Mouse (Mus musculus) neutrophil, adult 5-6 weeks (primary cell): ENCODE results near the gene Setd1a. TPM values are rescaled to one million over a fixed set of nuclear protein-coding genes. Genes with fewer than 3 reads are reported as not detected.

Source experiments
- ATAC-seq: fragments of 151-379, 151-347 bp; 2 replicates; pipeline ENCODE4 v1.8.0; 2017; ENCODE audit warnings: mild to moderate bottlenecking, moderate TSS enrichment; ENCODE audit not compliant: insufficient number of reproducible peaks, poor library complexity, low FRiP score, severe bottlenecking; ENCODE audit errors: extremely low read depth
- total RNA-seq: library from RNA; stranded (forward); fragments of 200-1000 nt; gene quantifications from 2 replicates; pipeline ENCODE4 v1.2.3, GENCODE M21; 2017

Gene Setd1a
- total RNA-seq, 1 experiment from 2014 or later, result 14.4 TPM

DNA sequence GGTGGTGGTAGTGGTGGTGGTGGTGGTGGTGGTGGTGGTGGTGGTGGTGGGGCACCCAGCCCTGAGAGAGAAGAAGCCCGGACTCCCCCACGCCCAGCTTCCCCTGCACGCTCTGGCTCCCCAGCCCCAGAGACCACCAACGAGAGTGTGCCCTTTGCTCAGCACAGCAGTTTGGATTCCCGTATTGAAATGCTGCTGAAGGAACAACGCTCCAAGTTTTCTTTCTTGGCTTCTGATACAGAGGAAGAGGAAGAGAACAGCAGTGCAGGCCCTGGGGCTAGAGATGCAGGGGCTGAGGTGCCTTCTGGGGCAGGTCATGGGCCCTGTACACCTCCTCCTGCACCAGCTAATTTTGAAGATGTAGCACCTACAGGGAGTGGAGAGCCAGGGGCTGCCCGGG is 8.8 kb downstream of the Setd1a start, which contains the start of gene Gm49388:
TSS of gene Gm49388 (plus strand) at position 301 of the 400 bp plus-strand sequence.
- no peak for ATAC-seq

DNA sequence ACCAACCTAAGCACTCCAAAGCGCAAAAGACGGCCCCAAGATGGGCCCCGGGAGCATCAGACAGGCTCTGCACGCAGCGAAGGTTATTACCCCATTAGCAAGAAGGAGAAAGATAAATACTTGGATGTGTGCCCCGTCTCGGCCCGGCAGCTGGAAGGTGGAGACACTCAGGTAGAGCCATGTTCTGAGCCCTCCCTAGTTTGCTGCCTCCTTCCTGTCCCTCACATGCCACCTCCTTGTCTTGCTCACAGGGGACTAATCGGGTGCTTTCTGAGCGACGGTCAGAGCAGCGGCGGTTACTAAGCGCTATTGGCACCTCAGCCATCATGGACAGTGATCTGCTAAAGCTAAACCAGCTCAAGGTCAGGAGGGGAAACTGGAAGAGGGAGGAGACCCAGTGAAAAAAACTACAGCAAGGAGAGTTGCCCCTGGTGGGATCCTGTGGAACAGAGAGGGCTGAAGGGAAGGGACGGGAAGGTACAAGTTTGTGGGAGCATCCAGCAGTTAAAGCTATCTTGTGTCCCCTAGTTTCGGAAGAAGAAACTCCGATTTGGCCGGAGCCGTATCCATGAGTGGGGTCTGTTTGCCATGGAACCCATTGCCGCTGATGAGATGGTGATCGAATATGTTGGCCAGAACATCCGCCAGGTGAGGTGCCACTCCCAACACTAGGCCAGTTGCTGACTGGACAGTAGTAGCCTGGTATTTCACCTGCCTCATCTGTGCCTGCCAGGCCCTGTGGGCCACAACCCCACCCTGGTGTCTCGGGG is 20.8 kb downstream of the Setd1a start:
- no peak for ATAC-seq

DNA sequence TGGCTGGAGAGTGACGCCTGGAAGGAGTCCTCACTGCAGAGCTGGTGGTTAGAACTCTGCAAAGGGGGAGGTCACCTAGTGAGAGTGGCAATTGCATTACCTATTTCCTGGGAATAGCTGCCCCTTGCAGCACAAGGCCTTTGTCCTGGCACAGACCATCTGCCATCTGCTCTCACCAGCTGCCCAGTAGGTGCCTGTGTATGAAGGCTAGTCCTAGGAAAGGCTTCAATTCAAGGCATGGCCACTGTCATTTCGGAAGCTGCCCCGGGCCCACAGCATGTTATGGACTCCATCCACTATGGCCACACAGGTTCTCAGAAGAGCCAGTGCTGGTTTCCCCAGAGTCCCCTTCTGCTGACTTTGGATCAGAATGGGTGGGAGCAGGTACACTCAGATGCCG is 22.1 kb downstream of the Setd1a start:
- ATAC-seq, result no peak

DNA sequence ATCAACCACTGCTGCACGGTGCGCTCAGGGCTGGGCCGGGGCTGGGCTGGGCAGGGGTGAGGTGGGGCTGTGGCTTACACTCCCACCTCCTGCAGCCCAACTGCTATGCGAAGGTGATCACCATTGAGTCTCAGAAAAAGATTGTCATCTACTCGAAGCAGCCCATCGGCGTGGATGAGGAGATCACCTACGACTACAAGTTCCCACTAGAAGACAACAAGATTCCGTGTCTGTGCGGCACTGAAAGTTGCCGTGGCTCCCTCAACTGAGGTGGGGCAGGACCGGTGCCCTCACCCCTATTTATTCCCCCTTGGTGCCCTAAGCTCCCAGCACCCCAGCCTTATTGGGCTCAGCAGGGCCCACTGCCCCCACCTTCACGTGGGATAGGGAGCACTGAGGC is 22.7 kb downstream of the Setd1a start:
- no peak for ATAC-seq

DNA sequence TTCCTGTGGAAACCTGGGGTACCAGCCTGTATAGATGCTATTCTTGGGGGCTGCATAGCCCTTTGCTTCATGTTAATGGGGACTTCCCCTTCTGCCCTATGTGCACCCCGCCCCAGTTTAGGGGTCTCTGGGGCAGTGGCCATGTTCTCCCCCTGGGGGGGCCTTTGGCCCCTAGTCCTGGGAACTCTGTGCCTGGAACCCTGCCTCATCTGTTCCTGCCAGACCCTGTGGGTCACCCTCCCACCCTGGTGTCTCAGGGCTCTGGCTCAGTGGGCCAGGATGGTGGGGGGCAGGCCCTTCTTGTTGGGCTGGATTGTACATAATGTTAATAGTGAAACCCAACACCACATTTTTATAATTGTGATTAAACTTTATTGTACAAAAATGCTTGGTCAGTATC is 23.3 kb downstream of the Setd1a start:
- ATAC-seq, result no peak

DNA sequence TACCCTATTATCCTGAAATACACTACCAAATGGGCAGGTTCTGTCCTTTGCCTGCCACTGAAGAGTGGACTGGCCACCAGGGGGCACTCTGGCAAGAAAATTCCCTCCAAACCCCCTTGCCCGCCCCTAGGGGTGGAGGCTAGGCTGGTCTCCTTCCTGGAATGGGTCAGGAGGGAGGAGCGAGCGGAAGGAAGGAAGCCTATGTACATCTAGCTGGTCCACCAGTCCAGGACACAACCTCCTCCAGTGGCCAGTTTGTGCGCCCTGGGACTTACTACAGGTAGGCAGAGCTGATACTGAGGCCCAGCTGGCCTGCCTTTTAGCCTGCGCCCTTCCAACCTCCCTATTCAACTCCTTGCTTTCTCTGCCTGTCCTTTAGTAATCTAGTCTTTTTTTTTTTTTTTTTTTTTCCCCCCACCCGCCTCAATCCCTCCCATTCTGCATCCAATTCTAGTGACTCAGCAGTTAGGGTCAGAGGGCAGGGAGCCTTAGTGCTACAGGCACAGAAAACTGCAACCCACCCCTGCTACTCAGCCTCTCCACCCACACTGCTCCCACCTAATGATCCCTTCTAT is 24.1 kb downstream of the Setd1a start, which contains the start of gene Hsd3b7:
TSS of gene Hsd3b7 (plus strand) at position 170 of the 575 bp plus-strand sequence.
- peak; percentile 57; the same call in 1 of the 2 replicates for ATAC-seq

DNA sequence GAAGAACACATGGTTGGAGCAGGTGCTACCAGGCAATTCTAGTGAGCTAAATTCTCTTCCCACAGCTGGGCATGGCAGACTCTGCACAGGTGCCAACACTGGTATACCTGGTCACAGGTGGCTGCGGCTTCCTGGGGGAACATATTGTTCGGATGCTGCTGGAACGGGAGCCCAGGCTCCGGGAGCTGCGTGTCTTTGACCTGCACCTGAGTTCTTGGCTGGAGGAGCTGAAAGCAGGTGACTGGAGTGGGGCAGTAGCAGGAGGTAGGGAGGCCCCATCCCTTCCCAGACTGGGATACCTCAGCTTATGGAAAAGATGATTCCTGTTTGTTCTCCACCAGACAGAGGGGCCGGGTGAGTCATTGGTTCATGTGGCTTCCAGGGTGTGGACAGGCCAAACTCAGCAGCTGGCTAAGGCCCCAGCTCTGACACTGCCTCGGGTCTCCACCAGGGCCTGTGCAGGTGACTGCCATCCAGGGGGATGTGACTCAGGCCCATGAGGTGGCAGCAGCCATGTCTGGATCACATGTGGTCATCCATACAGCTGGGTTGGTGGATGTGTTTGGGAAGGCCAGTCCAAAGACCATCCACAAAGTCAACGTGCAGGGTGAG is 24.6 kb downstream of the Setd1a start:
- no peak for ATAC-seq

DNA sequence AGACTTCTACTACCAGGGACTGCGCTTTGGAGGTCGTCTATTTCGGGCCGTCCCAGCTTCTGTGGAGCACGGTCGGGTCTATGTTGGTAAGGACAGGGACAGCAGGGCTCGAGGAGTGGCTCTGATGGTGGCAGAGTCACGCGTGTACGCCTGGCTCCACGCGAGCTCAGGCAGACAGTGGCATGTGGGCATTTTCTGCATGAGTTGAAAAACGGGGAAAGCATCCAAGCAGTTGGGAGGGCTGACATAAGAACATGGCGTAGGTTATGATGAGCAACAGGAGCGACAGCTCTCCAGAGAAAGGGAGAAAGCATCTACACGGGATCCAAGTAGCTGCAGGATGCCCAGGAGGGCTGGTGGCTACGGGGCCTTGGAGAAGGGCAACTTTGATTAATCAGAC is 25.8 kb downstream of the Setd1a start:
- no peak for ATAC-seq

DNA sequence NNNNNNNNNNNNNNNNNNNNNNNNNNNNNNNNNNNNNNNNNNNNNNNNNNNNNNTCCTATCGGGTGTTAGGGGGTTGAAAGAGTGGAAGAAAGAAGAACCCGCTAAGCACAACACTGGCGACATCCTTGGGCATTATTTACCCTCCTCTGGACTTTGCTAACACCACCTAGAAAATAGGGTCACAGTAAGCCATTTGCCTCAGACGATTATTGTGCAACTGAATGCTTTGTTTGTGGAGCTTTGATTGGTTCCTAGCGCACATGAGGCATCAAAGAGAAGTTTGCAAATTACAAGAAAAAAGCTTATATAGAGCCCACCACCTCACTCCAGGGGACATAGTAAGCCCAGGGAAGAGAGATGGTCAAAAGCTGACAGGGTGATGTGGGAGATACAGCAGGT is 32.4 kb downstream of the Setd1a start:
- ATAC-seq, result no peak

DNA sequence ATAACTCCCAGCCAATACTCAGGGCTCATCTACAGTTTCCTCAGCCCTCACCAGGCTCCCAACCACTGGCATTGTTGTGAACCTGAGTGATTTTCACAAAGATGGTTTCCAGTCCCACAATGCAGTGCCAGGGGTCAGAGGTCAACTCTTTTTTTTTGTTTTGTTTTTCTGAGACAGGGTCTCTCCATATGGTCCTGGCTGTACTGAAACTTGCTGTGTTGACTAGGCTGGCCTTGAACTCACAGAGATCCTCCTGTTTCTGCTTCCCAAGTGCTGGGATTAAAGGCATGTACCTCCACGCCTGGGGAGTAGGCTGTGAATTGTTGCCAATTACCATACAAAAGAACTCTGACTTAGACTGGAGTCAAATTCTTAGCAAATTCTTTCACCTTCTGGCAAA is 33.4 kb downstream of the Setd1a start:
- no peak for ATAC-seq

DNA sequence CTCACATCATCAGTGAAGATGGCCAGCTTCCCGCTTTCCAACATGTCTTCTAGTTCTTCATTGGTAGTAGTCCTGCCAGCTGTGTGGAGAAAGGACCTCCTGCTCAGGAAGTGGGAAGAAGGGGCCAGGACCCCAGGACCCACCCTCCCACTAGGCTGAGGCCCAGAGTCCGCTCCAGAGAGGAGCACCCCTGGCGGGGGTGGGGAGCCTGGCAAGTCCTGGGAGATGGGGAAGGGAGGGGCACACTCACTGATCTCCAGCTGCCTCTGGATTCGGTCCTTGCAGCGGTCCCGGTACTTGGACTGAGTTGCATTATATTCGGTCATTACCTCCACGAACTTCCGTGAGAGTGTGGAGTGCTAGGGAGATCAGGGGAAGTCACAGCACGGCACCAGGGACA is 34.2 kb downstream of the Setd1a start:
- ATAC-seq, result no peak

DNA sequence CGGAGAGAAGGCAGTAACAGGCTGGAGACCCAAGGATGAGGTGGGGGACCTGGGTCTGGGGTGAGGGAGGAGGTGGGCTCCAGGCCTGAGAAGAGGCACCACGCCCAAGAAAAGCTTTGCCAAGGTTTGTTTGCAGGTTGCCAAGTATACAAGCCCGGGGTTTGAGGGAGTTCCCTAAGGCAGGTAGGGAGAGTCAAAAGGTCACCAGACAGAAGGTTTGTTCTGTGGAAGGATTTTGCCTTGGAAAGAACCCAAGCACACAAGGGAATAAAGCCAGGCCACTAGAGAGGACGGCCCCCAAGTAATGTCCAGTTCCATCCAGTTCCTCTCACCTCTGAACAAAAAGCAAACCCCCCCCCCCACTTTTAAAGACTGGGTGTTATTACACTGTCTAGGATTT is 34.8 kb downstream of the Setd1a start:
- no peak for ATAC-seq

DNA sequence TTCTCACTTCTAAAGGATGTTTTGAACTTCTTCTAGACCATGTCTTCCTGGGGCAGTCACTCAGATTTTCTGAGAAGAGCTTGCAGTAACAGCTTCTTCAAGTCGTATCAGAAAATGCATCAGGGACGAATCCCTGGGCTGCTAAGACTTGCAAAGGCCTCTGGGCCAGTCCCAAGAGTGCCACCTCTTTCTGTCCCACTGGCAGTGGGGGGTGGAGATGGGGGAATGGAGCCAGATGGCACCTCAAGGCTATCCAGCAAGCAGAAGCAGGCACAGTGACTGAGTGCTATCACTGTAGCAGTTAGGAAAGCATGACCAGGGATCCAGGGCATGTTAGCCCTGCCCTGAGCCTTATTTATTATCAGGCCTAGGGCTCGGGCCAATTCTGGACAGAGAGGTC is 35.8 kb downstream of the Setd1a start:
- ATAC-seq, result no peak

DNA sequence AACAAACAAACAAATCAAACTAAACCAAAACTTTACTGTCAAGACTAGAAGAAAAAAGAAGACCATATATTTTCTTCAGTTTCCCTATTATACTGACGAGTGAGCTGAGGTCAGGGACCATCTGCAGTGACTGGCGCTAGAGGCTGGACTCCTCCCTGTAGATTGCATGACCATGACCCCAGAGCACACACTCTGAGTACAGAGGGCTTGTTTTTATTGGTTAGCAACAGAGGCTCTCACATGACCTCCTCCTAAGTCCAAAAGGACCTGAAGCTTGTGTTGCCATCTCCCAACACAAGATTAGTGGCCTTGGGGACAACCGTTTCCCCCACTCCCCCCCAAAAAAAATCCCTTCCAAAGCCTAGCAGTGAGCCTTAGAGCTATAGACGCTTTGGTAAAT is 37.4 kb downstream of the Setd1a start:
- no peak for ATAC-seq

DNA sequence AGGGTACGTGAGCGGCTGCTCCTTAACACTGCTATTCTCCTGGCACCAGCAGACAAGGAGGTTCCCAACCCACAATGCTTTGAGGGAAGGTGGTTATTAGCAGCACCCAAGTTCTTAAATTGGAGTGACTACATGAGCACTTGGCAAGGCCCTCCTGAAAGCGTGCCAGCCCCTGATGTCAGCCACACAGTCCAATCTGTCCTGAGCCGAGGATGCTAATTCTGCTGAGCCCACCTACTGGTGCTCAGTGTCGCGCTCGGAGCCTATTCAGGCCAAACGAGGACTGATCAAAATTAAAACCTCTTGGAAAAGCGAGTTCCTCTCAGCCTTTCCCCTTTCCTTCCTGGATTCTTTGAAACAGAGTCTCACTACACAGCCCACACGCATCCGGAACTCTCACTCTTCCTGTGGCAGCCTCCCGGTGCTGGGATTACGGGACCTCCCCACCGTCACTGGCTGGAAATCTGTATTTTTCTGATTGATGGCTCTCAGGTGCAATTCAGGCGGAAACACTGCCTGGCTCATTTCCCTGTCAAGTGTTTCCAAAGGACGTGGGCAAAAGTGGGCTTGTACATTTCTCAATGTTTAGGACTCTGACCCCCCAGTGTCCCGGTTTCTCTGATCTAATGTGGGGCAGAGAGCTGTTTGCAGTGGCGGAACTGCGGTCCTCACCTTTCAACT is 37.9 kb downstream of the Setd1a start:
- no peak for ATAC-seq

DNA sequence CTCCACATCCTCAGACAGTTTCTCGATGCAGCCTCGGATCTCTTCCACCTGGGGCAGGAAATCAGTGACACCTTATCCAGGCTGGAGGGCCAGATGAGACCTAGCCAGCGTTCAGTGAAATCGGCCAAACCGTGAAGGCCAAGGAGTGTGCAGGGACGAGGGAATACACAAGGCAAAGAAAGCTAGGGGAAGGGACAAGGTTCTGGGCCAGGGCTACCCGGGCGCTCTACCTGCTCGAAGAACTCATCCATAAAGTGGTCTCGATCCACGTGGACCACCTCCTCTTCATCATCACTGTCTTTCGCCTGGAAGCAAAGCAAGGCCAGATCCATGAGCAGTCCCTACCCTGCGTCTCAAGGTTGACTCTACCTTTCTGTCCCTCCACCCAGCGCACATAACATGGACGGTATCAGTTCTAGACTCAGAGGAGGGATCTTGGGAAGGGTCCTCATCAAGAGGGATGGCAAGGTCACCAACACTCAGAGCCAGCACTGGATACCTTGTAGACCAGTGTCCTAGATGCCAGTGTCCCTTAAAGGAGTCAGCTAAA is 38.7 kb downstream of the Setd1a start:
- ATAC-seq, result no peak

DNA sequence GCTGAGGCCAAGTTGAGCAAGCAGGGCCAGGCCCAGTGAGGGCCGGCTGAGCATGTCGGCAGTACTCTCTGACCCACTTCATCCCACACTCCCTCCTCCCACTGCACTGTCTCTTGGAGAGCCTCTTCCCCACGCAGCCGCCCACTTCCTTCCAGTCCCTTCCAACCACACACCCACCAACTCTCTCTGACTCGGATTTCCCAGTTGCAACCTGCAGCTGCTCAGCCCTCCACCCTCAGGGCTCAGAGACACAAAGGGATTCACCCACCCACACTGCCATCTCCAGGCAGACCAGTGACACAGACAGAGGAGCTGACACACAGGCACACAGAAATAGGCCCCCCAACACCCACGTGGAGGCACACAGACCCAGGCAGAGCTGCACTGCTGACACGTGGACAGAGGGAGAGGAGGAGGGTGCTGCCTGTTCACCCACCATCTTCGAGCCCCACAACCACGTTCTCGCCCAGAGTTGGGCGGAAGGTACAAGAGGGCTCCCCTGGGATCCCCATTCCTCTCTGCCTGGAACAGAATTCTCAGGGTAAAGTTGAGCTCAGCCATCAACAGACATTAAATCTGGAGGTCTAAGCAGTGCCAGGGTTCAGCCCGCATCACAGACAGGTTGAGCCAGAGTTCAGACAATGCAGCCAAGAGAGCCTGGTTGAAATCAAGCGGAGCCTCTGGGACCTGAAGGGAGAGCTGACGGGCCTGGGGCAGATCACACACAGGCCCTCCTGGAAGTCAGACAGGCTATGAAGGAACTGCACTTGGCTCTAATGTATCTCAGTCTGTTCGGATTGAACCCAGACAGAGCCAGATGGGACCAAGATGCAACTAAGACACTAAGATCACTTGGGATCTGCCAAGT is 39.7 kb downstream of the Setd1a start:
- ATAC-seq, result no peak

DNA sequence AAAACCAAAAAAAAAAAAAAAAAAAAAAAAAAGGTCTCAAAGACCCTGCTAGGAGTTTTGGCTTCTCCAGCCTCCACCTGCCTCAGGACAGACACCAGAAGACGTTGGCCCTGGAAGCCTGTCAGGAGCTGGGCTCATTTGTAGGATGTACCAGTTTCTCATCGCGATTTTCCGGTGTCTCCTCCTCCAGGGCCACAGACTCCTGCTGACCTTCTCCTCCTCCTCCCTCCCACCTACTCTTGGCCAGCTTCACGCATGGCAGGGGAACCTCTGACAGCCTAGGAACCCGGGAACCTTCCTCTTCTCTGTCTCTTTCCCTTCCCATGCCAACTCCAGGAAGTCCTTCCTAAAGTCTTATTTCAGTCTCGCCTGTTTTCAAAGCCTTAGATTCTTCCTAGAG is 40.6 kb downstream of the Setd1a start:
- ATAC-seq, result no peak

DNA sequence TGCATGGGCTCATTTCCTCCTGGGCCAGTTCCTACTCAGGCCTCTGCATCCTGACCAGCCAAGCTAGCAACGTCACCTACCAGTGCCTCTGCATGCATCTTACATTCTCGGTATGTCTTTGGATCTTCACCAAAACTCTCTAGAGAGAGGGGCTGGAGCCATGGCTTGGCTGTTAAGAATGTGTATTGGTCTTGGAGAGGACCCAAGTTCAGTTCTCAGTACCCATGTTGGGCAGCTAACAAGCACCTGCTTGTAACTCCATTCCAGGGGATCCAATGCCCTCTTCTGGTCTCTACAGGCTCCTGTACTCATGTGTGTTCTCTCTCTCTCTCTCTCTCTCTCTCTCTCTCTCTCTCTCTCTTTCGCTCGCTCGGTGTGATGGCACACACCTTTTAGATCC is 41.3 kb downstream of the Setd1a start:
- ATAC-seq, result no peak
